ENCODE assay signal across 8 mouse cellular contexts in genomic region chr5:136170512-136171362, GRCm38 (mm10). TPM values are rescaled to one million over a fixed set of nuclear protein-coding genes. Genes with fewer than 3 reads are reported as not detected.
A peak's percentile ranks its signal among the peaks of the same experiment; 100 is the strongest.
DNase-seq lines count a peak whose midpoint lies in the region; ATAC-seq and TF ChIP-seq lines count a peak whose summit lies in the region.

Gene Orai2, minus strand, starts transcription at chr5:136170713.

- peak within 1 kb of the TSS; percentile 74 for H3K9ac ChIP-seq in CH12.LX (ENCODE audit: insufficient read depth, low read depth)
- peak within 1 kb of the TSS; percentile 77 for H3K9ac ChIP-seq in forebrain, embryonic 12.5 days
- peak within 1 kb of the TSS; percentile 72 for H3K9ac ChIP-seq in heart, embryonic 16.5 days (ENCODE audit: low read length)
- H3K9ac ChIP-seq in liver, embryonic 13.5 days: peak within 1 kb of the TSS; percentile 73
- H3K9ac ChIP-seq in stomach, embryonic 15.5 days: peak within 1 kb of the TSS; percentile 44

- in situ Hi-C loops in CH12.LX (cut with MboI; ENCODE audit: low pct_ligation_motif_present, low pct_unique_long_range_greater_than_20kb, low sequenced_read_pairs): loop anchor here (10.0 kb wide), 1 partner anchor 186 kb away; the partner anchor contains the start of gene Zp3

- no peaks in the 10 kb centered on the region for H3K79me2 ChIP-seq in CH12.LX (replicated peaks; ENCODE audit: control insufficient read depth, extremely low read depth, insufficient read depth, poor library complexity, severe bottlenecking)

- peak; percentile 93 for ATAC-seq in forebrain, embryonic 12.5 days (ENCODE audit: low FRiP score)
- ATAC-seq in heart, embryonic 16.5 days (replicated peaks; ENCODE audit: extremely low read depth, insufficient read depth, low FRiP score): peak; percentile 66
- peak; percentile 80 for ATAC-seq in liver, embryonic 13.5 days (ENCODE audit: low read depth)
- ATAC-seq in stomach, embryonic 15.5 days (ENCODE audit: insufficient read depth, low FRiP score, low read depth): peak; percentile 82

- H3K27me3 ChIP-seq in CH12.LX (replicated peaks): no peaks in the 10 kb centered on the region
- peaks cover 15% of the 10 kb centered on the region for H3K27me3 ChIP-seq in forebrain, embryonic 12.5 days
- H3K27me3 ChIP-seq in heart, embryonic 16.5 days (ENCODE audit: control insufficient read depth, insufficient read depth, low read length): no peaks in the 10 kb centered on the region
- H3K27me3 ChIP-seq in liver, embryonic 13.5 days: no peaks in the 10 kb centered on the region
- no peaks in the 10 kb centered on the region for H3K27me3 ChIP-seq in stomach, embryonic 15.5 days (replicated peaks)

- peaks cover 7 to 29% of the 10 kb centered on the region in 2 experiments for H3K36me3 ChIP-seq in CH12.LX (replicated peaks in 1 of 2; ENCODE audit: control insufficient read depth in 1 of 2, insufficient read depth in 1 of 2, low read length in 1 of 2)
- no peaks in the 10 kb centered on the region for H3K36me3 ChIP-seq in forebrain, embryonic 12.5 days (replicated peaks)
- no peaks in the 10 kb centered on the region; the same call in 1 of the 2 replicates for H3K36me3 ChIP-seq in heart, embryonic 16.5 days (ENCODE audit: control insufficient read depth, insufficient read depth)
- H3K36me3 ChIP-seq in liver, embryonic 13.5 days: peaks cover 10% of the 10 kb centered on the region; the same call in 1 of the 2 replicates
- no peaks in the 10 kb centered on the region for H3K36me3 ChIP-seq in stomach, embryonic 15.5 days

- TF ChIP-seq RAD21 in CH12.LX (IDR thresholded peaks at IDR 0.05; ENCODE audit: low read depth, low read length): no peak

- no peak for TF ChIP-seq EP300 in CH12.LX (IDR thresholded peaks at IDR 0.05; ENCODE audit: low read length)

- DNase-seq in CH12.LX (ENCODE audit: extremely low read depth): peak; percentile 66
- DNase-seq in c-Kit-positive CD71-positive TER-119-positive erythroid progenitor cells, embryonic 14.5 days (ENCODE audit: low spot score): peak; percentile 61
- DNase-seq in kidney, postnatal 25 days: peak; percentile 85 to 89
- DNase-seq in liver, embryonic 13.5 days: peak; percentile 72
- peak; percentile 89 for DNase-seq in neural tube, embryonic 10.5 days (ENCODE audit: extremely low spot score, low spot score)

- H3K4me3 ChIP-seq in CH12.LX (replicated peaks in 1 of 3; ENCODE audit: low read depth in 2 of 3, low read length in 2 of 3, poor library complexity in 1 of 3): peak within 1 kb of the TSS; percentile 66 to 85 (median 70)
- H3K4me3 ChIP-seq in forebrain, embryonic 12.5 days (replicated peaks): peak within 1 kb of the TSS; percentile 57
- H3K4me3 ChIP-seq in heart, embryonic 16.5 days (ENCODE audit: low read length): peak within 1 kb of the TSS; percentile 68
- H3K4me3 ChIP-seq in liver, embryonic 13.5 days (replicated peaks): peak within 1 kb of the TSS; percentile 66
- peak within 1 kb of the TSS; percentile 59 for H3K4me3 ChIP-seq in stomach, embryonic 15.5 days (replicated peaks)

- H3K4me1 ChIP-seq in CH12.LX (ENCODE audit: control insufficient read depth in 1 of 2, insufficient read depth in 2 of 2): peaks cover 6 to 46% of the 10 kb centered on the region in 2 experiments; a peak in 3 of 4 replicates
- peaks cover 15% of the 10 kb centered on the region for H3K4me1 ChIP-seq in forebrain, embryonic 12.5 days
- peaks cover 14% of the 10 kb centered on the region; the same call in 1 of the 2 replicates for H3K4me1 ChIP-seq in heart, embryonic 16.5 days (ENCODE audit: control insufficient read depth, insufficient read depth, low read length)
- H3K4me1 ChIP-seq in liver, embryonic 13.5 days (replicated peaks): peaks cover 41% of the 10 kb centered on the region
- peaks cover 22% of the 10 kb centered on the region for H3K4me1 ChIP-seq in stomach, embryonic 15.5 days

- H3K27ac ChIP-seq in CH12.LX (ENCODE audit: insufficient read depth, low read depth): peak within 1 kb of the TSS; percentile 62
- peak within 1 kb of the TSS; percentile 25; the same call in 1 of the 2 replicates for H3K27ac ChIP-seq in forebrain, embryonic 12.5 days
- H3K27ac ChIP-seq in heart, embryonic 16.5 days (ENCODE audit: low read length): peak within 1 kb of the TSS; percentile 75
- peak within 1 kb of the TSS; percentile 83 for H3K27ac ChIP-seq in liver, embryonic 13.5 days
- peak within 1 kb of the TSS; percentile 73 for H3K27ac ChIP-seq in stomach, embryonic 15.5 days

- dilution Hi-C loops in CH12.LX (cut with MboI; ENCODE audit: extremely low pct_ligation_motif_present, extremely low pct_unique_long_range_greater_than_20kb, low sequenced_read_pairs): no loop called here

- TF ChIP-seq POLR2A in CH12.LX (IDR thresholded peaks at IDR 0.05; ENCODE audit: low read depth, low read length): peak; percentile 47

- H3K9me3 ChIP-seq in CH12.LX (replicated peaks; ENCODE audit: low read length): peaks cover 10% of the 10 kb centered on the region
- peaks cover 5% of the 10 kb centered on the region; the same call in 1 of the 2 replicates for H3K9me3 ChIP-seq in forebrain, embryonic 12.5 days
- peaks cover 2% of the 10 kb centered on the region; the same call in 1 of the 2 replicates for H3K9me3 ChIP-seq in heart, embryonic 16.5 days (replicated peaks; ENCODE audit: control insufficient read depth, low read length)
- H3K9me3 ChIP-seq in liver, embryonic 13.5 days (replicated peaks): peaks cover 6% of the 10 kb centered on the region; the same call in 1 of the 2 replicates
- H3K9me3 ChIP-seq in stomach, embryonic 15.5 days: no peaks in the 10 kb centered on the region

- 6% methylated on average over 44 of the region's 49 CpGs for WGBS in forebrain, embryonic 12.5 days
- 4% methylated on average over 49 of the region's 49 CpGs for WGBS in heart, embryonic 16.5 days
- WGBS in liver, embryonic 13.5 days (ENCODE audit: insufficient replicate concordance): under 1% methylated on average over 48 of the region's 49 CpGs
- 3% methylated on average over 49 of the region's 49 CpGs for WGBS in stomach, embryonic 15.5 days

- no peak for TF ChIP-seq CTCF in CH12.LX (conservative IDR thresholded peaks at IDR 0.05 in 1 of 2, IDR thresholded peaks at IDR 0.05 in 1 of 2; ENCODE audit: low read depth in 2 of 2, low read length in 2 of 2)

- H3K4me2 ChIP-seq in CH12.LX (ENCODE audit: insufficient read depth, low read depth, poor library complexity, severe bottlenecking): peak within 1 kb of the TSS; percentile 41
- H3K4me2 ChIP-seq in forebrain, embryonic 12.5 days: peak within 1 kb of the TSS; percentile 92
- H3K4me2 ChIP-seq in heart, embryonic 16.5 days (ENCODE audit: low read depth, low read length): peak within 1 kb of the TSS; percentile 98
- H3K4me2 ChIP-seq in liver, embryonic 13.5 days: peak within 1 kb of the TSS; percentile 92
- peak within 1 kb of the TSS; percentile 95 for H3K4me2 ChIP-seq in stomach, embryonic 15.5 days

TF ChIP-seq in CH12.LX, 34 proteins besides CTCF, POLR2A, EP300 and RAD21 (continues in another document):
- TF ChIP-seq TCF12 (IDR thresholded peaks at IDR 0.05; ENCODE audit: low read depth, low read length) (peak; percentile 10), MYC (IDR thresholded peaks at IDR 0.05; ENCODE audit: low read depth, low read length) (0 out of 2 replicates have a peak, but pooled peaks have one; percentile 13), MAX (IDR thresholded peaks at IDR 0.05; ENCODE audit: low read length) (peak; percentile 97), ZNF384 (IDR thresholded peaks at IDR 0.05; ENCODE audit: low read depth, low read length) (no peak), UBTF (IDR thresholded peaks at IDR 0.05; ENCODE audit: low read depth, low read length) (0 out of 2 replicates have a peak, but pooled peaks have one; percentile 24), CHD1 (IDR thresholded peaks at IDR 0.05; ENCODE audit: low read depth, low read length) (no peak), HCFC1 (IDR thresholded peaks at IDR 0.05; ENCODE audit: low read depth, low read length) (no peak; the same call in 1 of the 2 replicates), USF2 (conservative IDR thresholded peaks at IDR 0.05; ENCODE audit: low read depth, low read length) (peak; percentile 98), USF1 (IDR thresholded peaks at IDR 0.05; ENCODE audit: low read depth, low read length) (peak; percentile 96), JUND (conservative IDR thresholded peaks at IDR 0.05; ENCODE audit: low read depth, low read length) (no peak), CHD2 (IDR thresholded peaks at IDR 0.05; ENCODE audit: low read length) (no peak), KAT2A (IDR thresholded peaks at IDR 0.05; ENCODE audit: insufficient replicate concordance, low read length) (no peak), E2F4 (IDR thresholded peaks at IDR 0.05; ENCODE audit: insufficient replicate concordance, low read depth, low read length) (no peak), JUN (IDR thresholded peaks at IDR 0.05; ENCODE audit: insufficient read depth, low read depth, low read length) (no peak), TBP (conservative IDR thresholded peaks at IDR 0.05; ENCODE audit: low read depth, low read length) (no peak), IRF4 (IDR thresholded peaks at IDR 0.05; ENCODE audit: low read depth, low read length) (0 out of 2 replicates have a peak, but pooled peaks have one; percentile 5), SMC3 (IDR thresholded peaks at IDR 0.05; ENCODE audit: low read depth, low read length) (no peak), RCOR1 (conservative IDR thresholded peaks at IDR 0.05; ENCODE audit: low read depth, low read length) (no peak), GABPA (IDR thresholded peaks at IDR 0.05; ENCODE audit: insufficient replicate concordance, low read depth, low read length) (no peak), MAZ (IDR thresholded peaks at IDR 0.05; ENCODE audit: low read depth, low read length) (peak; percentile 83), NELFE (IDR thresholded peaks at IDR 0.05; ENCODE audit: low read depth, low read length) (0 out of 2 replicates have a peak, but pooled peaks have one; percentile 47), ZC3H11A (IDR thresholded peaks at IDR 0.05; ENCODE audit: low read depth, low read length) (no peak), MEF2A (IDR thresholded peaks at IDR 0.05; ENCODE audit: borderline replicate concordance, low read depth, low read length) (peak; percentile 25; the same call in 1 of the 2 replicates), POLR2AphosphoS2 (IDR thresholded peaks at IDR 0.05; ENCODE audit: low read depth, low read length) (no peak), ETS1 (conservative IDR thresholded peaks at IDR 0.05; ENCODE audit: low read depth, low read length) (no peak; the same call in 1 of the 2 replicates)

RNA-seq across cellular contexts. Expression of gene Orai2, which starts in this region (rescaled TPM):
- total RNA-seq in CH12.LX (2012; rRNA removed): 7.3 and 8.8 TPM in 2 replicates
- 6.4 and 7.3 TPM in 2 replicates for total RNA-seq in CH12.LX (2014; rRNA removed)
- 7.4 TPM in 2 replicates for polyA plus RNA-seq in CH12.LX (2012; ENCODE audit: insufficient read length, low read depth)
- polyA plus RNA-seq in forebrain, embryonic 12.5 days (2016; fragmentation: Nextera tagmentation; extraction: Ambion mirVana): 14.7 TPM in 2 replicates
- 3.6 and 4.3 TPM in 2 replicates for polyA plus RNA-seq in heart, embryonic 16.5 days (2015; fragmentation: Nextera tagmentation; extraction: Ambion mirVana)
- 3.8 and 3.9 TPM in 2 replicates for polyA plus RNA-seq in liver, embryonic 13.5 days (2015; fragmentation: Nextera tagmentation; extraction: Ambion mirVana)
- polyA plus RNA-seq in stomach, embryonic 15.5 days (2015; fragmentation: Nextera tagmentation; extraction: Ambion mirVana): 7.0 and 7.5 TPM in 2 replicates

Comparison
In these comparisons a context has a peak if more than half of its experiments do, and no peak if none do; other contexts are left out.
1. Peak in every context shown above with its lines: DNase-seq, ATAC-seq, H3K4me3 ChIP-seq and H3K27ac ChIP-seq.
2. H3K27ac ChIP-seq: peak in every context shown above with its lines; median percentile 83 in liver, embryonic 13.5 days; 75 in heart, embryonic 16.5 days; 73 in stomach, embryonic 15.5 days; 62 in CH12.LX; 25 in forebrain, embryonic 12.5 days.
3. H3K4me2 ChIP-seq: peak in every context shown above with its lines; median percentile 98 in heart, embryonic 16.5 days; 95 in stomach, embryonic 15.5 days; 92 in forebrain, embryonic 12.5 days; 92 in liver, embryonic 13.5 days; 41 in CH12.LX.